Mouse (Mus musculus) MEL (cell line): ENCODE measurements around the gene Olfr1206. TPM values are rescaled to one million over a fixed set of nuclear protein-coding genes. Genes with fewer than 3 reads are reported as not detected.

Experiments
- DNase-seq: peaks from one replicate; pipeline ENCODE4 v3.0.0; 2011; ENCODE audit warnings: low read depth, low spot score
- H3K27ac ChIP-seq: 2 replicates; pipeline ENCODE4 v1.5.1; 2012; ENCODE audit warnings: low read depth, mild to moderate bottlenecking, control low read depth, low read length, moderate library complexity; ENCODE audit not compliant: control insufficient read depth
- H3K27me3 ChIP-seq, 2 experiments: fragments of 150-350 bp in 1 of 2; sonication (generic) in 1 of 2; 2 replicates each; pipeline ENCODE4 v1.6.1; 2012; ENCODE audit warnings: low read length in 2 of 2, mild to moderate bottlenecking in 2 of 2, improper control_type of control experiment in 1 of 2, moderate library complexity in 1 of 2; ENCODE audit not compliant: insufficient read depth in 2 of 2, control insufficient read depth in 1 of 2
- H3K36me3 ChIP-seq, 2 experiments: 2 replicates each; pipeline ENCODE4 v1.6.1; 2012 to 2014; ENCODE audit warnings: low read length in 2 of 2, improper control_type of control experiment in 1 of 2, inconsistent platforms in 1 of 2, mild to moderate bottlenecking in 1 of 2; ENCODE audit not compliant: insufficient read depth in 2 of 2, control insufficient read depth in 1 of 2
- H3K4me1 ChIP-seq, 2 experiments: fragments of 150-350 bp in 1 of 2; sonication (generic) in 1 of 2; 2 replicates each; pipeline ENCODE4 v1.6.1; 2012; ENCODE audit warnings: low read length in 2 of 2, improper control_type of control experiment in 1 of 2, mild to moderate bottlenecking in 1 of 2; ENCODE audit not compliant: insufficient read depth in 2 of 2, control insufficient read depth in 1 of 2
- H3K4me3 ChIP-seq, 2 experiments: fragments of 150-350 bp in 1 of 2; sonication (generic) in 1 of 2; 2 replicates each; pipeline ENCODE4 v1.5.1; 2012; ENCODE audit warnings: low read depth in 2 of 2, low read length in 2 of 2, mild to moderate bottlenecking in 2 of 2, moderate library complexity in 2 of 2, control low read depth in 1 of 2, improper control_type of control experiment in 1 of 2; ENCODE audit not compliant: control insufficient read depth in 1 of 2, insufficient read depth in 1 of 2
- H3K79me2 ChIP-seq: 2 replicates; pipeline ENCODE4 v1.6.1; 2012; ENCODE audit warnings: mild to moderate bottlenecking, low read length, moderate library complexity; ENCODE audit not compliant: control insufficient read depth, poor library complexity, insufficient read depth
- H3K9ac ChIP-seq: 2 replicates; pipeline ENCODE4 v1.6.1; 2012; ENCODE audit warnings: low read depth, mild to moderate bottlenecking, control low read depth, low read length, moderate library complexity; ENCODE audit not compliant: control insufficient read depth, poor library complexity, severe bottlenecking
- H3K9me3 ChIP-seq: fragments of 150-350 bp; sonication (generic); replicated peaks from 2 replicates; pipeline ENCODE4 v1.6.1; 2012; ENCODE audit warnings: mild to moderate bottlenecking, low read length, improper control_type of control experiment, moderate library complexity; ENCODE audit not compliant: insufficient read depth
- CHD2 ChIP-seq: IDR thresholded peaks from 2 replicates; pipeline ENCODE4 v1.6.1; 2011; ENCODE audit warnings: low read length, improper control_type of control experiment
- E2F4 ChIP-seq: IDR thresholded peaks from 2 replicates; pipeline ENCODE4 v1.6.1; 2011; ENCODE audit warnings: low read depth, low read length, improper control_type of control experiment, borderline replicate concordance
- ELF1 ChIP-seq: IDR thresholded peaks from 2 replicates; pipeline ENCODE4 v1.6.1; 2014; ENCODE audit warnings: low read depth, mild to moderate bottlenecking, inconsistent platforms, low read length, improper control_type of control experiment, moderate library complexity
- EP300 ChIP-seq, 2 experiments: IDR thresholded peaks; 2 replicates each; pipeline ENCODE4 v1.6.1; 2011; ENCODE audit warnings: improper control_type of control experiment in 2 of 2, low read length in 2 of 2, low read depth in 1 of 2, mild to moderate bottlenecking in 1 of 2
- HCFC1 ChIP-seq: IDR thresholded peaks from 2 replicates; pipeline ENCODE4 v1.6.1; 2012; ENCODE audit warnings: low read depth, mild to moderate bottlenecking, inconsistent platforms, low read length, improper control_type of control experiment, moderate library complexity
- MXI1 ChIP-seq: IDR thresholded peaks from 2 replicates; pipeline ENCODE4 v1.6.1; 2011; ENCODE audit warnings: mild to moderate bottlenecking, low read depth, low read length, improper control_type of control experiment
- MYB ChIP-seq: IDR thresholded peaks from 2 replicates; pipeline ENCODE4 v1.6.1; 2011; ENCODE audit warnings: mild to moderate bottlenecking, low read depth, low read length, improper control_type of control experiment
- NELFE ChIP-seq: IDR thresholded peaks from 2 replicates; pipeline ENCODE4 v1.6.1; 2011; ENCODE audit warnings: low read depth, low read length, improper control_type of control experiment
- POLR2AphosphoS2 ChIP-seq: IDR thresholded peaks from 2 replicates; pipeline ENCODE4 v1.6.1; 2011; ENCODE audit warnings: low read length, improper control_type of control experiment
- POLR2AphosphoS5 ChIP-seq: IDR thresholded peaks from 2 replicates; pipeline ENCODE4 v1.6.1; 2012; ENCODE audit warnings: low read depth, borderline replicate concordance, mild to moderate bottlenecking, inconsistent platforms, low read length, moderate library complexity, mixed read lengths
- RAD21 ChIP-seq: IDR thresholded peaks from 2 replicates; pipeline ENCODE4 v1.6.1; 2011; ENCODE audit warnings: mild to moderate bottlenecking, low read depth, low read length, improper control_type of control experiment
- RCOR1 ChIP-seq: IDR thresholded peaks from 2 replicates; pipeline ENCODE4 v1.6.1; 2012; ENCODE audit warnings: low read depth, mild to moderate bottlenecking, inconsistent platforms, low read length, improper control_type of control experiment
- SIN3A ChIP-seq: IDR thresholded peaks from 2 replicates; pipeline ENCODE4 v1.6.1; 2012; ENCODE audit warnings: low read length, improper control_type of control experiment, inconsistent platforms
- SMC3 ChIP-seq: IDR thresholded peaks from 2 replicates; pipeline ENCODE4 v1.6.1; 2011; ENCODE audit warnings: low read depth, low read length, improper control_type of control experiment
- TBP ChIP-seq: IDR thresholded peaks from 2 replicates; pipeline ENCODE4 v1.8.0; 2011; ENCODE audit warnings: low read depth, low read length, improper control_type of control experiment
- TCF12 ChIP-seq: IDR thresholded peaks from 2 replicates; pipeline ENCODE4 v1.6.1; 2014; ENCODE audit warnings: low read depth, mild to moderate bottlenecking, inconsistent platforms, low read length, improper control_type of control experiment, moderate library complexity
- UBTF ChIP-seq: IDR thresholded peaks from 2 replicates; pipeline ENCODE4 v1.6.1; 2012; ENCODE audit warnings: low read depth, mild to moderate bottlenecking, inconsistent platforms, low read length, improper control_type of control experiment, moderate library complexity, borderline replicate concordance; ENCODE audit not compliant: insufficient read depth
- ZMIZ1 ChIP-seq: IDR thresholded peaks from 2 replicates; pipeline ENCODE4 v1.6.1; 2012; ENCODE audit warnings: low read depth, mild to moderate bottlenecking, inconsistent platforms, low read length, improper control_type of control experiment, moderate library complexity
- polyA plus RNA-seq, 2 experiments: library from polyadenylated mRNA; stranded (reverse) in 1 of 2; unstranded in 1 of 2; fragments of >175 nt in 1 of 2; fragments of >200 nt in 1 of 2; gene quantifications; 2 replicates each; pipeline versions ENCODE4 v1.2.1 to v1.2.4; 2012; ENCODE audit warnings: low replicate concordance in 2 of 2, low read depth in 1 of 2; ENCODE audit not compliant: insufficient read length in 2 of 2, insufficient read depth in 1 of 2, missing spikeins in 1 of 2
- total RNA-seq: library from RNA; depleted of rRNA; stranded (reverse); fragments of 300-350 nt; gene quantifications from 2 replicates; pipeline ENCODE4 v1.2.3, GENCODE M21; 2012

Gene Olfr1206
- total and polyA plus RNA-seq, 3 experiments: not detected

GRCm38 (mm10) chr2:88848992-88849391 lies 14.0 kb upstream of the Olfr1206 start, which contains the start of gene Olfr1204:
TSS of gene Olfr1204 (plus strand) at chr2:88849292.
- no peaks in the 10 kb centered on the region for H3K79me2 ChIP-seq
- H3K36me3 ChIP-seq: no peaks in the 10 kb centered on the region
- no peak within 1 kb of the TSS for H3K27ac ChIP-seq
- no peak for TF ChIP-seq MYB
- no peak for TF ChIP-seq POLR2AphosphoS2
- TF ChIP-seq NELFE: no peak
- no peak for TF ChIP-seq TBP
- no peak for TF ChIP-seq SMC3
- TF ChIP-seq CHD2: no peak
- no peak for DNase-seq
- H3K4me1 ChIP-seq: no peaks in the 10 kb centered on the region
- H3K9me3 ChIP-seq: no peaks in the 10 kb centered on the region
- no peaks in the 10 kb centered on the region for H3K27me3 ChIP-seq
- H3K9ac ChIP-seq: no peak within 1 kb of the TSS
- H3K4me3 ChIP-seq: no peak within 1 kb of the TSS

- TF ChIP-seq SIN3A (no peak), CHD2 (no peak), ELF1 (no peak), EP300 (IDR thresholded peaks at IDR 0.05; ENCODE audit: low read depth in 1 of 2, low read length in 2 of 2) (no peak), E2F4 (no peak), POLR2AphosphoS5 (no peak)
- Histone ChIP-seq H3K9ac (no peak within 1 kb of the TSS), H3K4me1 (no peaks in the 10 kb centered on the region), H3K36me3 (no peaks in the 10 kb centered on the region), H3K9me3 (no peaks in the 10 kb centered on the region), H3K4me3 (no peak within 1 kb of the TSS), H3K27me3 (no peaks in the 10 kb centered on the region), H3K27ac (no peak within 1 kb of the TSS), H3K79me2 (no peaks in the 10 kb centered on the region)
- no peak for DNase-seq
Measured at GRCm38 (mm10) chr2:88902211-88902610, 39.2 kb downstream of the Olfr1206 start, which contains the start of gene Olfr1208. TSS of gene Olfr1208 (minus strand) at chr2:88902311.

GRCm38 (mm10) chr2:88915057-88915456 lies 52.0 kb downstream of the Olfr1206 start, which contains the start of gene Olfr1209:
TSS of gene Olfr1209 (minus strand) at chr2:88915157.
- no peaks in the 10 kb centered on the region for H3K9me3 ChIP-seq
- H3K27ac ChIP-seq: no peak within 1 kb of the TSS
- H3K4me3 ChIP-seq: no peak within 1 kb of the TSS
- TF ChIP-seq TCF12 (no peak), UBTF (no peak), ZMIZ1 (no peak), MXI1 (no peak), RAD21 (no peak), RCOR1 (no peak), SIN3A (no peak), HCFC1 (no peak)
- TF ChIP-seq, all 39 proteins: peak for 0
- H3K27me3 ChIP-seq: no peaks in the 10 kb centered on the region
- H3K79me2 ChIP-seq: no peaks in the 10 kb centered on the region
- no peaks in the 10 kb centered on the region for H3K4me1 ChIP-seq
- no peak for DNase-seq
- no peak within 1 kb of the TSS for H3K9ac ChIP-seq
- no peaks in the 10 kb centered on the region for H3K36me3 ChIP-seq
